Mouse (Mus musculus) liver, embryonic 13.5 days (tissue): ENCODE measurements around the gene Rapgef2. TPM values are rescaled to one million over a fixed set of nuclear protein-coding genes. Genes with fewer than 3 reads are reported as not detected.

ENCODE experiments used
- ATAC-seq: fragments of 200-750 bp; cut with Nextera tagmentation; 2 replicates; pipeline ENCODE4 v1.8.0; 2017; ENCODE audit warnings: low read depth, mild to moderate bottlenecking, moderate number of reproducible peaks, moderate library complexity
- DNase-seq: peaks from one replicate; pipeline ENCODE4 v3.0.0; 2022
- H3K27ac ChIP-seq: fragments of 300-500 bp; sonication (generic); 2 replicates; pipeline ENCODE4 v1.5.1; 2015; ENCODE audit warnings: moderate library complexity, mild to moderate bottlenecking, inconsistent platforms
- H3K27me3 ChIP-seq: fragments of 300-500 bp; sonication (generic); 2 replicates; pipeline ENCODE4 v1.6.1; 2015; ENCODE audit warnings: mild to moderate bottlenecking, inconsistent platforms
- H3K36me3 ChIP-seq: fragments of 300-500 bp; sonication (generic); 2 replicates; pipeline ENCODE4 v1.6.1; 2015; ENCODE audit warnings: mild to moderate bottlenecking, inconsistent platforms
- H3K4me1 ChIP-seq: fragments of 300-500 bp; sonication (generic); replicated peaks from 2 replicates; pipeline ENCODE4 v1.6.1; 2015; ENCODE audit warnings: inconsistent platforms
- H3K4me2 ChIP-seq: fragments of 300-500 bp; sonication (generic); 2 replicates; pipeline ENCODE4 v1.6.1; 2015; ENCODE audit warnings: inconsistent platforms, mild to moderate bottlenecking, moderate library complexity
- H3K4me3 ChIP-seq: fragments of 300-500 bp; sonication (generic); replicated peaks from 2 replicates; pipeline ENCODE4 v1.5.1; 2015; ENCODE audit warnings: mild to moderate bottlenecking, inconsistent platforms
- H3K9ac ChIP-seq: fragments of 300-500 bp; sonication (generic); 2 replicates; pipeline ENCODE4 v1.6.1; 2015; ENCODE audit warnings: mild to moderate bottlenecking, inconsistent platforms
- H3K9me3 ChIP-seq: fragments of 300-500 bp; sonication (generic); replicated peaks from 2 replicates; pipeline ENCODE4 v1.6.1; 2016; ENCODE audit warnings: inconsistent platforms
- WGBS: fragments of 180-500 bp; shearing (Covaris S2); methylation state at CpG from one replicate; pipeline ENCODE4 v1.1.7; 2015; ENCODE audit not compliant: insufficient replicate concordance; 5-methylcytosine and 5-hydroxymethylcytosine counted together
- polyA plus RNA-seq: library from polyadenylated mRNA; unstranded; fragments of >200 nt; fragmentation: Nextera tagmentation; extraction: Ambion mirVana; gene quantifications from 2 replicates; pipeline ENCODE4 v1.2.1, GENCODE M21; 2015

The Rapgef2 gene
- polyA plus RNA-seq, 1 experiment from 2014 or later: 0.90 TPM

- Histone ChIP-seq H3K27ac (no peak overlapping the region), H3K4me2 (no peak overlapping the region), H3K9ac (no peak overlapping the region), H3K36me3 (no peaks in the 10 kb centered on the region), H3K9me3 (no peaks in the 10 kb centered on the region), H3K27me3 (no peaks in the 10 kb centered on the region), H3K4me1 (no peaks in the 10 kb centered on the region), H3K4me3 (no peak overlapping the region)
- no peak for DNase-seq
- no peak for ATAC-seq
- WGBS: 80% methylated on average over 11 of the region's 11 CpGs
Measured at GRCm38 (mm10) chr3:79275856-79276645, 10.3 kb downstream of the Rapgef2 start.

- 16% methylated on average over 1 of the region's 1 CpGs for WGBS
- no peak overlapping the region for H3K4me2 ChIP-seq
Measured at GRCm38 (mm10) chr3:79273350-79273749, 13.0 kb downstream of the Rapgef2 start.

GRCm38 (mm10) chr3:79272939-79273338 lies 13.4 kb downstream of the Rapgef2 start:
- Histone ChIP-seq H3K4me1 (no peaks in the 10 kb centered on the region), H3K36me3 (no peaks in the 10 kb centered on the region), H3K27ac (no peak overlapping the region), H3K27me3 (no peaks in the 10 kb centered on the region), H3K9ac (no peak overlapping the region), H3K9me3 (no peaks in the 10 kb centered on the region), H3K4me2 (no peak overlapping the region), H3K4me3 (no peak overlapping the region)
- 66% methylated on average over 4 of the region's 4 CpGs for WGBS
- DNase-seq (no peak), ATAC-seq (no peak)

More at GRCm38 (mm10) chr3:79273350-79273749, 13.0 kb downstream of the Rapgef2 start:
- DNase-seq: no peak
- Histone ChIP-seq H3K27ac (no peak overlapping the region), H3K27me3 (no peaks in the 10 kb centered on the region), H3K9ac (no peak overlapping the region), H3K36me3 (no peaks in the 10 kb centered on the region), H3K4me3 (no peak overlapping the region), H3K4me1 (no peaks in the 10 kb centered on the region), H3K9me3 (no peaks in the 10 kb centered on the region)
- ATAC-seq: no peak

GRCm38 (mm10) chr3:79270980-79271555 lies 15.2 kb downstream of the Rapgef2 start:
- H3K4me3 ChIP-seq: no peak overlapping the region
- no peak overlapping the region for H3K4me2 ChIP-seq
- no peaks in the 10 kb centered on the region for H3K27me3 ChIP-seq
- ATAC-seq (no peak), DNase-seq (no peak)
- H3K36me3 ChIP-seq: no peaks in the 10 kb centered on the region
- 67% methylated on average over 12 of the region's 12 CpGs for WGBS
- no peaks in the 10 kb centered on the region for H3K4me1 ChIP-seq
- no peak overlapping the region for H3K9ac ChIP-seq
- H3K9me3 ChIP-seq: no peaks in the 10 kb centered on the region
- H3K27ac ChIP-seq: no peak overlapping the region

- Histone ChIP-seq H3K36me3 (no peaks in the 10 kb centered on the region), H3K9ac (no peak overlapping the region), H3K27me3 (no peaks in the 10 kb centered on the region), H3K4me2 (no peak overlapping the region), H3K4me3 (no peak overlapping the region), H3K9me3 (no peaks in the 10 kb centered on the region), H3K27ac (no peak overlapping the region), H3K4me1 (no peaks in the 10 kb centered on the region)
- ATAC-seq: no peak
- DNase-seq: no peak
- WGBS: 72% methylated on average over 8 of the region's 8 CpGs
Measured at GRCm38 (mm10) chr3:79269872-79270271, 16.4 kb downstream of the Rapgef2 start.

GRCm38 (mm10) chr3:79266976-79267375 lies 19.3 kb downstream of the Rapgef2 start:
- ATAC-seq (no peak), DNase-seq (no peak)
- WGBS: 67% methylated on average over 6 of the region's 6 CpGs
- Histone ChIP-seq H3K4me2 (no peak overlapping the region), H3K9me3 (no peaks in the 10 kb centered on the region), H3K27me3 (no peaks in the 10 kb centered on the region), H3K36me3 (no peaks in the 10 kb centered on the region), H3K4me3 (no peak overlapping the region), H3K27ac (no peak overlapping the region), H3K9ac (no peak overlapping the region), H3K4me1 (no peaks in the 10 kb centered on the region)

GRCm38 (mm10) chr3:79261816-79262316 lies 24.5 kb downstream of the Rapgef2 start:
- Histone ChIP-seq H3K36me3 (no peaks in the 10 kb centered on the region), H3K27me3 (no peaks in the 10 kb centered on the region), H3K4me1 (0 out of 2 replicates have a peak, but pooled peaks cover 5% of the 10 kb centered on the region), H3K9ac (no peak overlapping the region), H3K4me2 (no peak overlapping the region), H3K27ac (no peak overlapping the region), H3K4me3 (no peak overlapping the region), H3K9me3 (no peaks in the 10 kb centered on the region)
- peak; percentile 72 for ATAC-seq
- 67% methylated on average over 6 of the region's 6 CpGs for WGBS
- DNase-seq: no peak

- no peaks in the 10 kb centered on the region for H3K27me3 ChIP-seq
- 68% methylated on average over 3 of the region's 3 CpGs for WGBS
- peaks cover 19% of the 10 kb centered on the region for H3K4me1 ChIP-seq
- no peak overlapping the region for H3K4me3 ChIP-seq
- ATAC-seq (no peak), DNase-seq (no peak)
- no peaks in the 10 kb centered on the region for H3K9me3 ChIP-seq
- H3K27ac ChIP-seq: no peak overlapping the region
- H3K9ac ChIP-seq: no peak overlapping the region
- H3K36me3 ChIP-seq: no peaks in the 10 kb centered on the region
- H3K4me2 ChIP-seq: no peak overlapping the region
Measured at GRCm38 (mm10) chr3:79254023-79254422, 32.3 kb downstream of the Rapgef2 start.

GRCm38 (mm10) chr3:79253416-79253815 lies 32.9 kb downstream of the Rapgef2 start:
- no peak overlapping the region for H3K4me2 ChIP-seq
- no peak overlapping the region; the same call in 1 of the 2 replicates for H3K27ac ChIP-seq
- no peak for ATAC-seq

GRCm38 (mm10) chr3:79252921-79253394 lies 33.4 kb downstream of the Rapgef2 start:
- WGBS: 20% methylated on average over 5 of the region's 5 CpGs
- H3K9me3 ChIP-seq: no peaks in the 10 kb centered on the region
- ATAC-seq: no peak
- H3K27me3 ChIP-seq: 0 out of 2 replicates have a peak, but pooled peaks cover 1% of the 10 kb centered on the region
- no peak overlapping the region for H3K4me3 ChIP-seq
- no peaks in the 10 kb centered on the region for H3K36me3 ChIP-seq
- no peak overlapping the region; the same call in 1 of the 2 replicates for H3K27ac ChIP-seq
- H3K4me2 ChIP-seq: no peak overlapping the region
- DNase-seq: no peak
- peaks cover 23% of the 10 kb centered on the region for H3K4me1 ChIP-seq
- H3K9ac ChIP-seq: no peak overlapping the region

More at GRCm38 (mm10) chr3:79253416-79253815, 32.9 kb downstream of the Rapgef2 start:
- Histone ChIP-seq H3K36me3 (no peaks in the 10 kb centered on the region), H3K4me3 (no peak overlapping the region), H3K4me1 (peaks cover 19% of the 10 kb centered on the region), H3K27me3 (no peaks in the 10 kb centered on the region), H3K9ac (no peak overlapping the region), H3K9me3 (no peaks in the 10 kb centered on the region)
- 52% methylated on average over 9 of the region's 9 CpGs for whole genome bisulfite sequencing
- no peak for DNase-seq

GRCm38 (mm10) chr3:79249955-79250354 lies 36.4 kb downstream of the Rapgef2 start:
- Histone ChIP-seq H3K36me3 (no peaks in the 10 kb centered on the region), H3K27ac (no peak overlapping the region), H3K4me2 (no peak overlapping the region), H3K27me3 (peaks cover 13% of the 10 kb centered on the region), H3K9me3 (no peaks in the 10 kb centered on the region), H3K9ac (no peak overlapping the region), H3K4me1 (peaks cover 34% of the 10 kb centered on the region), H3K4me3 (no peak overlapping the region)
- no peak for DNase-seq
- no peak for ATAC-seq
- WGBS: 55% methylated on average over 1 of the region's 1 CpGs
